Mouse (Mus musculus): ENCODE measurements at regions not wholly inside any gene's neighbourhood (a gene's known extent, or its start where the extent isn't known, plus 50 kb on each side); places are given as distances from the start of the nearest gene placed in this dataset. TPM values are rescaled to one million over a fixed set of nuclear protein-coding genes. Genes with fewer than 3 reads are reported as not detected.

DNA sequence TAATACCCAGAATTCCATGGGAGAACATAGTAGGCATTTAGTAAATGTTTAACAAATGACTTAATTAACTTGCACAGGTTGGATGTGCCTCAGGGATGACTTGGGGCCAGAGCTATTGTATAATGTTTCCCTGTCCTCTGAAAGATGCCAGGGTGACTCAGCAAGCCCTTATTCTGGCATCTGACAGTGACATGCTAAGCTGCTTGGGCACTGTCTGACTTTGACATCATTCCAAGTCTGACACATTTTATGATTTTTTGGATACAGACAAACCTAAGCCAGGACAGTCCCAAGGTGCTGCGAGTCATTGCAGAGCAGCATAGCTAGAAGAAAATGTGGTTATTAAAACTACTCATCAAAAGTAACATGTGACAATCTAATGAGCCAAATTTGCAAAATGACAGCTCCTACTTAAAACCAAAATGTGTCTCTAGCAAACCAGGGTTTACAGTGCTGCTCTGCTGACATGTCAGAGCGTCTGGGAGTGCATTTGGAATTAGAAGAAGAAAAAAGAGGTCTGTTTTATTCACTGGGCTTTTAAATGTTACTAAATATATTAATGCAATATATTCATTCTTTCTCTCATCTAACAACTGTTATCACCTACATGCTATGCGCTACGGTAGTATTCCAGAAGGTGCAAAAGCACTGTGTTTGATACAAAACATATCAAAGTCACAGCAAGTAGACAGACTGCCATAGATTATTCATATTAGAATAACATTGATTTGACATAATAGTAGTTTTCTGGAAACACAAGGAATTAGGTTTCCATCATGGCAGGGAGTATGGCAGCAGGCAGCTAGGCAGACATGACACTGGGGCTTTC is 64.1 kb upstream of the Klf12 start:
- Histone ChIP-seq H3K9me3 (replicated peaks) (no peaks in the 10 kb centered on the region), H3K27ac (no peak overlapping the region), H3K4me2 (no peak overlapping the region), H3K4me1 (replicated peaks) (no peaks in the 10 kb centered on the region), H3K9ac (no peak overlapping the region), H3K4me3 (replicated peaks) (no peak overlapping the region), H3K27me3 (no peaks in the 10 kb centered on the region), H3K36me3 (no peaks in the 10 kb centered on the region)
- 72% methylated on average over 4 of the region's 4 CpGs for WGBS (ENCODE audit: insufficient replicate concordance)
- no peak for DNase-seq
- ATAC-seq (ENCODE audit: low read depth), result no peak

DNA sequence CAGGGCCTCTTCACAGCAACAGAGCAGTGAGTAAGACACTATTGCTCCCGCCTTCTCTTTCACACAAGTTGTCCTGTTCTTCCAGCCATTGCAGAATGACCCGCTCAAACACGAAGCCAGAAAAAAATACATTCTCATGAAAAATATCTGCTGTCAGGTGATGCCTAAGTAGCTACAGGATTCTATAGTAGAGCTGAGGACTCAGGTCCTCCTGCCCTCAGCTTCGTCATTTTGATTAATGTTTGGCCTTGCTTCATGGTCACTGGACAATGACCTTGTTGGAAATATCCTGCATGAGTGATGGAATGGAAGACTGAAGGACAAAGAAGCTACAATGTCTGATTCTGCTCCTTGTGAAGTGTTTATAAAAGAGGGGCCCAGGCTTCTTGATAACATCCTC is 52.4 kb upstream of the Klf12 start:
- Histone ChIP-seq H3K9me3 (replicated peaks) (no peaks in the 10 kb centered on the region), H3K4me3 (replicated peaks) (no peak overlapping the region), H3K36me3 (no peaks in the 10 kb centered on the region), H3K4me1 (replicated peaks) (no peaks in the 10 kb centered on the region), H3K9ac (no peak overlapping the region), H3K27me3 (no peaks in the 10 kb centered on the region), H3K27ac (no peak overlapping the region), H3K4me2 (no peak overlapping the region)
- ATAC-seq (ENCODE audit: low read depth) (no peak), DNase-seq (no peak)
- WGBS (ENCODE audit: insufficient replicate concordance), result 72% methylated on average over 4 of the region's 4 CpGs

Small RNA genes in the stretch of these regions (microRNA-seq; reads per million reads assigned to microRNA genes)
- gene Gm22401, result not detected

Measured in liver, embryonic 13.5 days (tissue).